Mouse (Mus musculus): ENCODE results near the gene Pnma1. TPM values are rescaled to one million over a fixed set of nuclear protein-coding genes. Genes with fewer than 3 reads are reported as not detected.

The Pnma1 gene
- polyA plus RNA-seq, 1 experiment from 2014 or later = 0.49 TPM

DNA sequence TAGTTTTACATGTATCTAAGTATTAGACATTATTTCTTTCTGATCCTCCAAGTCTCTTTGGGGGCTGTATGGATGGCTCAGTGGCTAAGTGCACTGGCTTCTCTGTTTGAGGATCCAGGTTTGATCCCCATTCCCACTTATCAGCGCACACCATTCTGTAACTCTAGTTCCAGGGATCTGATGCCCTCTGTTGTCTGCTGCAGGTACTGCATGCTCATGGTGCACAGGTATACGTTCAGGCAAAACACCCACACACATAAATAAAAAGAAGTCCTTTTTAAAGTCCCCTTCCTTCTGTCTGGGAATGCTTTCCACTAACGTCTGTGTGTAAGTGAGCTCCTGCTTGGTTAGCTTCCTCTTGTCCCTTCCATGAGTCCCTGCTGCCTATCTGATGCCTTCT lies 16.0 kb downstream of the Pnma1 start:
- Histone ChIP-seq H3K4me1 (replicated peaks; ENCODE audit: control insufficient read depth, insufficient read depth) (no peaks in the 10 kb centered on the region), H3K9me3 (ENCODE audit: control insufficient read depth, low read length) (no peaks in the 10 kb centered on the region), H3K27me3 (ENCODE audit: control insufficient read depth, insufficient read depth, low read length) (no peaks in the 10 kb centered on the region), H3K4me3 (ENCODE audit: low read depth, low read length) (no peak overlapping the region), H3K27ac (replicated peaks) (no peak overlapping the region), H3K36me3 (ENCODE audit: control insufficient read depth, insufficient read depth, low read length) (peaks cover 3% of the 10 kb centered on the region; the same call in 1 of the 2 replicates), H3K4me2 (replicated peaks; ENCODE audit: low read depth) (no peak overlapping the region), H3K9ac (ENCODE audit: low read length) (no peak overlapping the region)
- DNase-seq (ENCODE audit: low spot score) = peak; percentile 50
- TF ChIP-seq EP300 (optimal IDR thresholded peaks at IDR 0.05) (no peak), CTCF (IDR thresholded peaks at IDR 0.05; ENCODE audit: low read depth) (peak; percentile 75)
- WGBS = 71% methylated on average over 3 of the region's 3 CpGs
- ATAC-seq (ENCODE audit: low FRiP score, low TSS enrichment) = peak; percentile 29; the same call in 1 of the 2 replicates

DNA sequence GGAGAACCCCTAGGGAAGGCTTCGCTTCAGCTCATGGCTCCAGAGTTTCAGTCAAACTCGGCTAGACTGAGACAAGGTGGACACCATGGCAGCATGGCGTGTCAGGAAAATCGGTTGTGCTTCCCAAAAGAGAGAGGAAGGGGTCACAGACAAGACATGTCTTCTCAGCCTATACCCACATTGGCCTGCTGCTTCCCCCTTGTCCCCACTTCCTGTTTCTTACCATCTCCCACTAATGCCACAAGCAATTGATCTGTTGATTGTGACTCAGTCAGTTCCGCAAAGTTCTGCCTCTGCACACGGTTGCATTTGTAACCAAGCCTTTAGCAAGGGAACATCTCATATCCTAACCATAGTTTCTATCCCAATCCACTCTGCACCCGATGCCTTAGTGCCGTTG lies 18.4 kb downstream of the Pnma1 start:
- no peak for DNase-seq (ENCODE audit: low spot score)
- WGBS = 89% methylated on average over 8 of the region's 8 CpGs
- no peak overlapping the region for H3K4me2 ChIP-seq (replicated peaks; ENCODE audit: low read depth)
- no peaks in the 10 kb centered on the region for H3K27me3 ChIP-seq (ENCODE audit: control insufficient read depth, insufficient read depth, low read length)
- H3K9me3 ChIP-seq (ENCODE audit: control insufficient read depth, low read length) = no peaks in the 10 kb centered on the region
- peaks cover 3% of the 10 kb centered on the region; the same call in 1 of the 2 replicates for H3K36me3 ChIP-seq (ENCODE audit: control insufficient read depth, insufficient read depth, low read length)
- TF ChIP-seq CTCF (IDR thresholded peaks at IDR 0.05; ENCODE audit: low read depth) = no peak
- H3K4me3 ChIP-seq (ENCODE audit: low read depth, low read length) = no peak overlapping the region
- H3K4me1 ChIP-seq (replicated peaks; ENCODE audit: control insufficient read depth, insufficient read depth) = no peaks in the 10 kb centered on the region
- no peak for ATAC-seq (ENCODE audit: low FRiP score, low TSS enrichment)
- no peak overlapping the region for H3K27ac ChIP-seq (replicated peaks)
- no peak overlapping the region for H3K9ac ChIP-seq (ENCODE audit: low read length)

DNA sequence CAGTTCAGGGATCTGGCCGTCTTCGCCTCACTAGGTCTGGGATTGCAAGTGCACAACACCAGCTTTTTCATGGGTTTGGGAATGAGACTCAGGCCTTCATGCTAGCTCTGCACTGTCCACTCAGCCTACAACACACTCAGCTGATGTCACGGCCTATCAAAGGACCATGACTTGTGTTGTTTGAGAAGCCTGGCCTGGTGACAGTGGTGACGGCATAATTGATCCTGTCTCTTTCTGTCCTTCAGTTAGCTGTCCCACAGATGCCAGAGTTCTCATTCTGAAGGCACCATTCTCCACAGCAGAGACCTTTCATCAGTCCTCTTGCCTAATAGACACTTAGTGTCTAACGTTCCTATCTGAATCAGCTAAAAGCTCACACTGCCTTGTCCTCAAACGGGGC lies 19.7 kb downstream of the Pnma1 start:
- Histone ChIP-seq H3K4me2 (replicated peaks; ENCODE audit: low read depth) (no peak overlapping the region), H3K9me3 (ENCODE audit: control insufficient read depth, low read length) (no peaks in the 10 kb centered on the region), H3K36me3 (ENCODE audit: control insufficient read depth, insufficient read depth, low read length) (peaks cover 3% of the 10 kb centered on the region; the same call in 1 of the 2 replicates), H3K4me3 (ENCODE audit: low read depth, low read length) (no peak overlapping the region), H3K4me1 (replicated peaks; ENCODE audit: control insufficient read depth, insufficient read depth) (no peaks in the 10 kb centered on the region), H3K9ac (ENCODE audit: low read length) (no peak overlapping the region), H3K27me3 (ENCODE audit: control insufficient read depth, insufficient read depth, low read length) (no peaks in the 10 kb centered on the region), H3K27ac (replicated peaks) (no peak overlapping the region)
- ATAC-seq (ENCODE audit: low FRiP score, low TSS enrichment) (no peak), DNase-seq (ENCODE audit: low spot score) (no peak)
- WGBS = 92% methylated on average over 6 of the region's 6 CpGs
- TF ChIP-seq EP300 (optimal IDR thresholded peaks at IDR 0.05) (no peak), CTCF (IDR thresholded peaks at IDR 0.05; ENCODE audit: low read depth) (no peak)

DNA sequence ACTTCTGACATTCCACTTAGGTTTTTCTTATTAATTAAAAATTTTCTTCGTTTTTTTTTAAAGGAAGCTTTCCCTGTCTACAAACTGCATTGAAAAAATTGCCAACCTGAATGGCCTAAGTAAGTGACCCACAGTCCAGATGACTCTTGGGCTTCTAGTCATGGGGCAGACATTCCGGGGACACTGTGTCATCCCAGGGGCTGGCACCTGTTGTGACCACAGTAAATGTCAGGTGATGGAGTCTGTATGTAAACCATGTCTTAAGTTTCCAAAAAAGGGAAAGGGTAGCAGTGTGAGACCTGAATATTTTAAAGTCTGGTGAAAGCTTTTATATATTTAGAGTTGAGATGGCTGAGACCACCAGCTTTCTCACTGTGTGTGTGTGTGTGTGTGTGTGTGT lies 21.4 kb downstream of the Pnma1 start:
- ATAC-seq (ENCODE audit: low FRiP score, low TSS enrichment) (no peak), DNase-seq (ENCODE audit: low spot score) (no peak)
- no peaks in the 10 kb centered on the region for H3K4me1 ChIP-seq (replicated peaks; ENCODE audit: control insufficient read depth, insufficient read depth)
- 85% methylated on average over 2 of the region's 2 CpGs for WGBS
- no peak overlapping the region for H3K4me3 ChIP-seq (ENCODE audit: low read depth, low read length)
- H3K9me3 ChIP-seq (ENCODE audit: control insufficient read depth, low read length) = no peaks in the 10 kb centered on the region
- H3K4me2 ChIP-seq (replicated peaks; ENCODE audit: low read depth) = no peak overlapping the region
- peaks cover 3% of the 10 kb centered on the region; the same call in 1 of the 2 replicates for H3K36me3 ChIP-seq (ENCODE audit: control insufficient read depth, insufficient read depth, low read length)
- no peak overlapping the region for H3K27ac ChIP-seq (replicated peaks)
- no peaks in the 10 kb centered on the region for H3K27me3 ChIP-seq (ENCODE audit: control insufficient read depth, insufficient read depth, low read length)
- no peak overlapping the region for H3K9ac ChIP-seq (ENCODE audit: low read length)
- TF ChIP-seq CTCF (IDR thresholded peaks at IDR 0.05; ENCODE audit: low read depth) (no peak), EP300 (optimal IDR thresholded peaks at IDR 0.05) (no peak)

DNA sequence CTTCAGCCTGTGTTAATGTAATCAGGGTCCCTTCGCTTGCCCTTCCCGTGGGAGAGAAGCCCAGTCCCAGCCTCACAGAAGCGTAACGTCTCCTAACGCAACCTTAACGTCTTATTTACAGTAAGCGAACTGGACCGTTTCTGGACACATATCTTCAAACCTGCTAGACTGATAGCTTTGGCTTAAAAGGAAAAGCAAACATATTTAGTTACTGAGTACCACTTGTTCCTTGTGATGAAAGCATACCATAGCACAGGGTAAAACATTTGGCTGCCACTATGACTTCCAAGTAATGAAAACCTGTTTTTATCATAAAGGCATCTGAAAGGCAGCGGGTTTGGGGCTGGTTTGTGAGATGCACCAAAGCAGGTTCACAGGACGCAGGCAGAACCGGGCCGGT lies 22.4 kb downstream of the Pnma1 start:
- DNase-seq (ENCODE audit: low spot score) (no peak), ATAC-seq (ENCODE audit: low FRiP score, low TSS enrichment) (no peak)
- Histone ChIP-seq H3K27ac (replicated peaks) (no peak overlapping the region), H3K4me3 (ENCODE audit: low read depth, low read length) (no peak overlapping the region), H3K9me3 (ENCODE audit: control insufficient read depth, low read length) (no peaks in the 10 kb centered on the region), H3K4me1 (replicated peaks; ENCODE audit: control insufficient read depth, insufficient read depth) (no peaks in the 10 kb centered on the region), H3K27me3 (ENCODE audit: control insufficient read depth, insufficient read depth, low read length) (no peaks in the 10 kb centered on the region), H3K36me3 (ENCODE audit: control insufficient read depth, insufficient read depth, low read length) (peaks cover 3% of the 10 kb centered on the region; the same call in 1 of the 2 replicates), H3K4me2 (replicated peaks; ENCODE audit: low read depth) (no peak overlapping the region), H3K9ac (ENCODE audit: low read length) (no peak overlapping the region)
- no peak for TF ChIP-seq EP300 (optimal IDR thresholded peaks at IDR 0.05)
- WGBS = 59% methylated on average over 12 of the region's 12 CpGs

DNA sequence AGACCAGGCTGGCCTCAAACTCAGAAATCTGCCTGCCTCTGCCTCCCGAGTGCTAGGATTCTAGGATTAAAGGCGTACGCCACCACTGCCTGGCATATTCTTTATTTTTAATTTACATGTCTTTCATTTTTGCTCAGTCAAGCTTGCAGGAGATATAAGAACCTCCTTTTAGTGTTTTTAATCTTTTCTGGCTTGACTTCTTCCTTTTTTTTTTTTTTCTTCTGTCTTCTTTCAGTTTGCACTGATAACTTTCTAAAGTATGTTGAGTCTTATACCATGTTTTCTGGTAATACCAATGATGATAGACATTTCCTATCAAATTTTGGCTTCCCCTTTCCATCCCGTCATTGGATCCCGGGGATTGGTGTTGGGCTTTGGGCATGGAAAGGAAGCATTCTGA lies 28.7 kb downstream of the Pnma1 start:
- Histone ChIP-seq H3K27ac (replicated peaks) (no peak overlapping the region), H3K9ac (ENCODE audit: low read length) (no peak overlapping the region), H3K27me3 (ENCODE audit: control insufficient read depth, insufficient read depth, low read length) (no peaks in the 10 kb centered on the region), H3K4me1 (replicated peaks; ENCODE audit: control insufficient read depth, insufficient read depth) (no peaks in the 10 kb centered on the region), H3K36me3 (ENCODE audit: control insufficient read depth, insufficient read depth, low read length) (no peaks in the 10 kb centered on the region), H3K4me2 (replicated peaks; ENCODE audit: low read depth) (no peak overlapping the region), H3K4me3 (ENCODE audit: low read depth, low read length) (no peak overlapping the region), H3K9me3 (ENCODE audit: control insufficient read depth, low read length) (no peaks in the 10 kb centered on the region)
- DNase-seq (ENCODE audit: low spot score) (no peak), ATAC-seq (ENCODE audit: low FRiP score, low TSS enrichment) (no peak)
- 96% methylated on average over 5 of the region's 5 CpGs for WGBS
- TF ChIP-seq EP300 (optimal IDR thresholded peaks at IDR 0.05) = no peak
- no peak for TF ChIP-seq CTCF (IDR thresholded peaks at IDR 0.05; ENCODE audit: low read depth)

All from stomach, postnatal 0 days (tissue).